Mouse (Mus musculus) kidney, embryonic 16.5 days (tissue): ENCODE measurements around the gene Camp. TPM values are rescaled to one million over a fixed set of nuclear protein-coding genes. Genes with fewer than 3 reads are reported as not detected.
A peak's percentile ranks its signal among the peaks of the same experiment; 100 is the strongest.

Experiments used
- ATAC-seq: fragments of 200-750 bp; cut with Nextera tagmentation; 2 replicates; pipeline ENCODE4 v1.8.0; 2017; ENCODE audit warnings: moderate TSS enrichment; ENCODE audit not compliant: low FRiP score, low TSS enrichment
- H3K27ac ChIP-seq: fragments of 300-500 bp; sonication (generic); 2 replicates; pipeline ENCODE4 v1.5.1; 2014; ENCODE audit warnings: low read length
- H3K27me3 ChIP-seq: fragments of 300-500 bp; sonication (generic); 2 replicates; pipeline ENCODE4 v1.6.1; 2014; ENCODE audit warnings: low read length, control low read depth, mixed read lengths; ENCODE audit not compliant: insufficient read depth
- H3K36me3 ChIP-seq: fragments of 300-500 bp; sonication (generic); 2 replicates; pipeline ENCODE4 v1.6.1; 2014; ENCODE audit warnings: low read length, control low read depth, mixed read lengths; ENCODE audit not compliant: insufficient read depth
- H3K4me1 ChIP-seq: fragments of 300-500 bp; sonication (generic); 2 replicates; pipeline ENCODE4 v1.6.1; 2014; ENCODE audit warnings: low read length, control low read depth, mixed read lengths; ENCODE audit not compliant: insufficient read depth
- H3K4me2 ChIP-seq: fragments of 300-500 bp; sonication (generic); replicated peaks from 2 replicates; pipeline ENCODE4 v1.6.1; 2014; ENCODE audit warnings: low read depth, low read length
- H3K4me3 ChIP-seq: fragments of 300-500 bp; sonication (generic); 2 replicates; pipeline ENCODE4 v1.5.1; 2014; ENCODE audit warnings: mild to moderate bottlenecking, low read length
- H3K9ac ChIP-seq: fragments of 300-500 bp; sonication (generic); replicated peaks from 2 replicates; pipeline ENCODE4 v1.6.1; 2014; ENCODE audit warnings: low read length
- H3K9me3 ChIP-seq: fragments of 300-500 bp; sonication (generic); 2 replicates; pipeline ENCODE4 v1.6.1; 2016; ENCODE audit warnings: low read length, control low read depth
- WGBS: fragments of 180-500 bp; shearing (Covaris S2); extraction: QIAGEN DNeasy Blood & Tissue Kit; methylation state at CpG from one replicate; pipeline ENCODE4 v1.1.7; 2014; 5-methylcytosine and 5-hydroxymethylcytosine counted together
- polyA plus RNA-seq: library from polyadenylated mRNA; unstranded; fragments of >200 nt; fragmentation: Nextera tagmentation; extraction: Ambion mirVana; gene quantifications from 2 replicates; pipeline ENCODE4 v1.2.1, GENCODE M21; 2015

The Camp gene
- polyA plus RNA-seq, 1 experiment from 2014 or later, result 2.2 TPM

- ATAC-seq, result no peak
- H3K27ac ChIP-seq, result no peak overlapping the region
- H3K9ac ChIP-seq, result no peak overlapping the region
- no peak overlapping the region for H3K4me3 ChIP-seq
- WGBS, result 86% methylated on average over 6 of the region's 6 CpGs
- H3K4me1 ChIP-seq, result no peaks in the 10 kb centered on the region
- no peak overlapping the region for H3K4me2 ChIP-seq
- no peaks in the 10 kb centered on the region for H3K9me3 ChIP-seq
- H3K27me3 ChIP-seq, result no peaks in the 10 kb centered on the region
- no peaks in the 10 kb centered on the region for H3K36me3 ChIP-seq
Observed at GRCm38 (mm10) chr9:109855947-109856346, 6.5 kb upstream of the Camp start.

DNA sequence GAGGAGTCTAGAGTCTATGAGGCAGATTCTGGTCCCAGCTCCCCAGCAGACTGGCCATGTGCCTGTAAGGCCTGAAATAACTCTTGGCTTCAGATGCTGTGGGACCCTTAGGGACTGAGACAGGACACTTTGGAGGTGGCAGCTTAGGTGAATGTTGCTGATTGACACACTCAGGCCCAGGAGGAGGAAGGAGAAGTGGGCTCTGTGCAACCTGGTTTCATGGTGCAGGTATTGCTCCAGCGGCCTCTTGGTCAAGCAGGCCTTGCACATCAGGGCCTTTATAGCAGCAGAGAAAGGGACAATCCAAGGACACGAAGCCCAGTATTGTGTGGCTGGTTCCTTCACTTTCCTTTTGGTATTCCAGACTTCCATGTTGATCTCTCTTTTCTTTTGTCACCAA lies 4.9 kb upstream of the Camp start:
- no peak for ATAC-seq
- 90% methylated on average over 2 of the region's 2 CpGs for WGBS
- H3K9me3 ChIP-seq, result no peaks in the 10 kb centered on the region

DNA sequence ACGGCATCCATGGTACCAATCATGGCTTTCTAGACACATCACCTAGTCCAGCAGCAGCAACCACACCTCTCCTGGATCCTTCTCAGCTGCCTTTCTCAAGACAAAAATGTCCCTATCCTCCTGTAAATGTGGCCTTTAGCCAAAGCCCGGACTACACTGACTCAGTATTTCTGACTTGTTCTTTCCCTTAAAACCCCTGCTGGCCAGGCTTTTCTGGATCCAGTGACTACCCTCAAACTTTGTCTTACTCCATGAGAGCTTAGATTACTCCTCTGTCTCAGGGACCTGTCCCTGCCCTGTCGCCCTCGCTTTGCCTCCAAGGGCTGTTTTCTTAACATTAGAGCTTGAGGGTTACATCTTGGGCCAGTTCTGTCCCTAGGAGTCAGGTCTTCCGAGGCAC lies 682 bp upstream of the Camp start:
- Histone ChIP-seq H3K36me3 (no peaks in the 10 kb centered on the region), H3K4me3 (no peak overlapping the region), H3K27me3 (no peaks in the 10 kb centered on the region), H3K9me3 (no peaks in the 10 kb centered on the region), H3K4me2 (no peak overlapping the region), H3K9ac (no peak overlapping the region), H3K27ac (no peak overlapping the region), H3K4me1 (no peaks in the 10 kb centered on the region)
- no peak for ATAC-seq
- 90% methylated on average over 5 of the region's 5 CpGs for WGBS

More for the DNA sequence above, 4.9 kb upstream of the Camp start:
- no peak overlapping the region for H3K4me3 ChIP-seq
- H3K4me1 ChIP-seq, result no peaks in the 10 kb centered on the region
- H3K27me3 ChIP-seq, result no peaks in the 10 kb centered on the region
- H3K4me2 ChIP-seq, result no peak overlapping the region
- H3K36me3 ChIP-seq, result no peaks in the 10 kb centered on the region
- no peak overlapping the region for H3K27ac ChIP-seq
- no peak overlapping the region for H3K9ac ChIP-seq

DNA sequence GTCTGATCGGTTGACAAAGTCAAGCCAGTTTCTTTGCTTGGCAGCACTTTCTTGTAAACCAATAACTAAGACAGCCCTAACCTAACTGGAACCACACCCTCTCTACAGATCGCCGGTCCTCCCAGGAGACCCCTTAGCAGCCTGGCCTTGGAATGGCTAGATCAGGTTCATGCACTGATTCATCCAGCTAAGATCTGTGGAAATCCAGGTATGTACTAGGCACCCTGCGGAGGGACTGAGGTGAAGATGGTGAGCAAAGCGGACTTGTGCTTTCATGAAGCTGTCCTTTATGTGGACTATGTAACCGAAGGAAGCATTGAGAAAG lies 16.4 kb downstream of the Camp start:
- Histone ChIP-seq H3K27ac (peak overlapping the region; percentile 76; the same call in 1 of the 2 replicates), H3K4me2 (peak overlapping the region; percentile 82), H3K4me1 (peaks cover 8% of the 10 kb centered on the region), H3K4me3 (peak overlapping the region; percentile 61), H3K27me3 (no peaks in the 10 kb centered on the region), H3K9ac (peak overlapping the region; percentile 76), H3K36me3 (peaks cover 13% of the 10 kb centered on the region), H3K9me3 (no peaks in the 10 kb centered on the region)
- ATAC-seq, result peak; percentile 78
- WGBS, result 11% methylated on average over 6 of the region's 6 CpGs

- H3K27ac ChIP-seq, result peak within 1 kb of the TSS; percentile 76
- H3K9me3 ChIP-seq, result no peaks in the 10 kb centered on the region
- H3K9ac ChIP-seq, result peak within 1 kb of the TSS; percentile 76
- H3K27me3 ChIP-seq, result no peaks in the 10 kb centered on the region
- peaks cover 13% of the 10 kb centered on the region for H3K36me3 ChIP-seq
- H3K4me1 ChIP-seq, result peaks cover 8% of the 10 kb centered on the region
- ATAC-seq, result peak; percentile 98
- WGBS, result under 1% methylated on average over 32 of the region's 32 CpGs
- H3K4me3 ChIP-seq, result peak within 1 kb of the TSS; percentile 61
- H3K4me2 ChIP-seq, result peak within 1 kb of the TSS; percentile 82
Observed at GRCm38 (mm10) chr9:109832391-109833087, 16.9 kb downstream of the Camp start, which contains the start of gene Nme6. Gene Nme6, plus strand, starts transcription at chr9:109832749.

DNA sequence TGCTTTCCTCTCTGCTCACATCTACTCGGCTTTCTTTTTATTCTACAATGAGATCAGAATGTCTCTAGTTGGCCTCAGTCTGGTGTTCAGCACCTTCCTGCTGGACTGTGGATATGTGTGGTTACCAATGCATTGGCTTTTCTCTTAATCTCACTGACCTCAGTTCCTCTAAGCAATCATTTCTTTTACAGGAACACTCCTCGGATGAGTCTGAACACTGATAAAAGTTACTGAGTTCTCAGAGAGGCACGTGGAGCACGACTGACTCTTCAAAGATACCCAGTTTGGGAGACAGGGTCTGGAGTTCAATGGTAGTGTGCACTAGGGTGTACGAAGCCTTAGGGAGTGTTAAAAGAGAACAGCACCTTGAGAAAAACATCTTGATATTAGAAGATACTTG lies 23.2 kb downstream of the Camp start:
- no peaks in the 10 kb centered on the region for H3K27me3 ChIP-seq
- no peak overlapping the region for H3K4me2 ChIP-seq
- 76% methylated on average over 5 of the region's 5 CpGs for WGBS
- peaks cover 5% of the 10 kb centered on the region for H3K36me3 ChIP-seq
- no peaks in the 10 kb centered on the region for H3K4me1 ChIP-seq
- no peak overlapping the region for H3K4me3 ChIP-seq
- H3K27ac ChIP-seq, result no peak overlapping the region
- H3K9ac ChIP-seq, result no peak overlapping the region
- ATAC-seq, result no peak
- H3K9me3 ChIP-seq, result no peaks in the 10 kb centered on the region

- 57% methylated on average over 4 of the region's 4 CpGs for WGBS
- H3K36me3 ChIP-seq, result peaks cover 5% of the 10 kb centered on the region
- H3K27me3 ChIP-seq, result no peaks in the 10 kb centered on the region
- no peak for ATAC-seq
- H3K4me3 ChIP-seq, result no peak overlapping the region
- H3K4me2 ChIP-seq, result no peak overlapping the region
- H3K4me1 ChIP-seq, result no peaks in the 10 kb centered on the region
- H3K9ac ChIP-seq, result no peak overlapping the region
- no peaks in the 10 kb centered on the region for H3K9me3 ChIP-seq
- no peak overlapping the region for H3K27ac ChIP-seq
Observed at GRCm38 (mm10) chr9:109825739-109826138, 23.7 kb downstream of the Camp start.

DNA sequence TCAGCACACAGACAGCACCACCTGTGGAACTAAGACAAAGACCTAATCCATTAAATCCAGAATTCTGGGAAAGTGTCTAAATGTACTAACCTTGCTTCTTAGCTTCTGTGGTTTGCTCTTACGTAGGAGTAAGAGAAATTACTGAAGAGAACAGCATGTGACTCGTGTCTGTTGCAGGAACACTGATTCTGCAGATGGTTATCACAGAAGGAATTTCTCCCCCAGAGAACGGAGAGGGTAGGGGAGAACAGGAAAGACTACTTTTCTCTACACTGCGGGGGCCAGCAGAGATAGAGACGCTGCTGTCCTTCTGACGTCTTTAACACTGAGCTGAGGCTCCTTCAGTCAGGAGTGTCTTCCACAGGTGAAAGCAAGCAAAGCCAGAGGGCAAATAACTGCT lies 33.1 kb downstream of the Camp start:
- no peaks in the 10 kb centered on the region for H3K9me3 ChIP-seq
- H3K9ac ChIP-seq, result no peak overlapping the region
- no peak for ATAC-seq
- H3K27ac ChIP-seq, result peak overlapping the region; percentile 29; the same call in 1 of the 2 replicates
- H3K4me2 ChIP-seq, result no peak overlapping the region
- H3K36me3 ChIP-seq, result no peaks in the 10 kb centered on the region
- 52% methylated on average over 6 of the region's 6 CpGs for WGBS
- no peaks in the 10 kb centered on the region for H3K27me3 ChIP-seq
- H3K4me1 ChIP-seq, result 0 out of 2 replicates have a peak, but pooled peaks cover 9% of the 10 kb centered on the region
- H3K4me3 ChIP-seq, result no peak overlapping the region

DNA sequence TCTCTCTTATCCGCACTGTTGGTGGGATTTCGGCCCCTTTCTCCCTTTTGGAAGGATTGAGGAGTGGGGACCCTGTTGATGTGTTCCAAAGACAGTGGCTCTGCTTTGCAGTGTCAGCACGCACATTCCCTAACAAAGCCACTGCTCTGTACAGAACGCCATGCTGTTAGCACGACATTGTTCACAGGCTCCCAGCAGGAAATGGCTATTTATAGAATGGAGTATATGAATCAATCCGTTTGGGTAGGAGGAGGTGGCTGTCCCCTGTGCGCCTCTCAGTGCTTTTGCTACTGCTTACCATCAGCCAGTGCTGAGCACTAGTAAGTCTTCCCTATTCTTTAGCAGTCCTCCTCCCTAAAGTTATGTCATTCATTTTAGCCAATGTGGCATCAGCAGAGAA lies 36.0 kb downstream of the Camp start:
- Histone ChIP-seq H3K27ac (peak overlapping the region; percentile 53; the same call in 1 of the 2 replicates), H3K9ac (no peak overlapping the region), H3K27me3 (no peaks in the 10 kb centered on the region), H3K4me1 (peaks cover 10% of the 10 kb centered on the region; the same call in 1 of the 2 replicates), H3K4me2 (no peak overlapping the region), H3K36me3 (no peaks in the 10 kb centered on the region), H3K9me3 (no peaks in the 10 kb centered on the region), H3K4me3 (no peak overlapping the region)
- 49% methylated on average over 7 of the region's 7 CpGs for whole genome bisulfite sequencing
- ATAC-seq, result peak; percentile 82; the same call in 1 of the 2 replicates

GRCm38 (mm10) chr9:109811980-109812379 lies 37.4 kb downstream of the Camp start, which contains the start of gene Spink8:
Gene Spink8, plus strand, starts transcription at chr9:109812280.
- H3K4me2 ChIP-seq, result no peak within 1 kb of the TSS
- WGBS, result 46% methylated on average over 1 of the region's 1 CpGs
- no peak for ATAC-seq
- H3K9me3 ChIP-seq, result no peaks in the 10 kb centered on the region
- no peak within 1 kb of the TSS for H3K9ac ChIP-seq
- no peaks in the 10 kb centered on the region for H3K27me3 ChIP-seq
- no peak within 1 kb of the TSS for H3K27ac ChIP-seq
- peaks cover 24% of the 10 kb centered on the region for H3K4me1 ChIP-seq
- H3K4me3 ChIP-seq, result no peak within 1 kb of the TSS
- no peaks in the 10 kb centered on the region for H3K36me3 ChIP-seq
